Mouse (Mus musculus): ENCODE measurements around the gene Gsk3a.

The Gsk3a gene

GRCm38 (mm10) chr7:25237249-25238014, at the start of gene Gsk3a:
Gsk3a (minus strand) TSS chr7:25237851.
- peak; percentile 99 for DNase-seq

GRCm38 (mm10) chr7:25286989-25287388, 49.3 kb upstream of the Gsk3a start:
- no peak for DNase-seq

GRCm38 (mm10) chr7:25285511-25286238, 48.0 kb upstream of the Gsk3a start:
- DNase-seq = no peak

- DNase-seq = no peak
These were observed 47.1 kb upstream of the Gsk3a start for GRCm38 (mm10) chr7:25284766-25285165.

- no peak for DNase-seq
These were observed 46.5 kb upstream of the Gsk3a start for GRCm38 (mm10) chr7:25284171-25284570.

GRCm38 (mm10) chr7:25283637-25284036, 46.0 kb upstream of the Gsk3a start:
- DNase-seq = no peak

GRCm38 (mm10) chr7:25282731-25283211, 45.1 kb upstream of the Gsk3a start:
- DNase-seq = no peak

- DNase-seq = peak; percentile 99
These were observed 44.3 kb upstream of the Gsk3a start for GRCm38 (mm10) chr7:25281734-25282601.

GRCm38 (mm10) chr7:25281166-25281733, 43.6 kb upstream of the Gsk3a start:
- DNase-seq = no peak

GRCm38 (mm10) chr7:25279861-25280791, 42.5 kb upstream of the Gsk3a start:
- DNase-seq = peak; percentile 78

- DNase-seq = peak; percentile 92
These were observed 41.6 kb upstream of the Gsk3a start for GRCm38 (mm10) chr7:25279076-25279860.

GRCm38 (mm10) chr7:25278341-25279075, 40.9 kb upstream of the Gsk3a start:
- DNase-seq = peak; percentile 90

- DNase-seq = no peak
These were observed 40.3 kb upstream of the Gsk3a start for GRCm38 (mm10) chr7:25277998-25278340.

- no peak for DNase-seq
These were observed 39.8 kb upstream of the Gsk3a start for GRCm38 (mm10) chr7:25277405-25277804.

GRCm38 (mm10) chr7:25275555-25276298, 38.1 kb upstream of the Gsk3a start:
- DNase-seq = no peak

- no peak for DNase-seq
These were observed 37.3 kb upstream of the Gsk3a start for GRCm38 (mm10) chr7:25274996-25275395.

GRCm38 (mm10) chr7:25274571-25274970, 36.9 kb upstream of the Gsk3a start:
- no peak for DNase-seq

- no peak for DNase-seq
These were observed 35.9 kb upstream of the Gsk3a start for GRCm38 (mm10) chr7:25273259-25274241.
